Mouse (Mus musculus) cerebellum, postnatal 25 days (tissue): ENCODE data around the gene Gm9747.

Source experiments
- DNase-seq, 2 experiments: peaks; one replicate each; pipeline ENCODE4 v3.0.0; 2021; ENCODE audit warnings: mixed read lengths in 2 of 2

Gene Gm9747

GRCm38 (mm10) chr1:82257457-82257856 lies 24.5 kb downstream of the Gm9747 start:
- no peak for DNase-seq

DNA sequence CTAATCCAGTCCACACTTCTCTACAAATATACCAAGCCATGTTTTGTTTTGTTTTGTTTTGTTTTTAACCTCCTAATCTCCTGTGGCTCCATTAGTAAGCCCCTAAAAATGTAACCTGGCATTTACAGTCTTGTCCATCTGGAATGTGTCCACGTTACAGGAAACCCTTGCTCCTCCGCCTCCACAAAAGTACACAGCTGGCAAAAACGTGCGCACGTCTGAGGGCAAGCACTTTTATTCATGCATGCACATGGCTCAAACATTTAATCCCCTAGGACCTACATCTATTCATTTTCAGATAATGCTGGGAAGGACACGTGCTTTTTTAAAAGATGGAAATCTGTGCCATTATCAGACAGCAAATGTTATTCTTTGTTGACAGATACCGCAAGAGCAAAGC lies 25.4 kb downstream of the Gm9747 start:
- DNase-seq: no peak

- DNase-seq: no peak
These were observed 27.1 kb downstream of the Gm9747 start for GRCm38 (mm10) chr1:82260055-82260454.

DNA sequence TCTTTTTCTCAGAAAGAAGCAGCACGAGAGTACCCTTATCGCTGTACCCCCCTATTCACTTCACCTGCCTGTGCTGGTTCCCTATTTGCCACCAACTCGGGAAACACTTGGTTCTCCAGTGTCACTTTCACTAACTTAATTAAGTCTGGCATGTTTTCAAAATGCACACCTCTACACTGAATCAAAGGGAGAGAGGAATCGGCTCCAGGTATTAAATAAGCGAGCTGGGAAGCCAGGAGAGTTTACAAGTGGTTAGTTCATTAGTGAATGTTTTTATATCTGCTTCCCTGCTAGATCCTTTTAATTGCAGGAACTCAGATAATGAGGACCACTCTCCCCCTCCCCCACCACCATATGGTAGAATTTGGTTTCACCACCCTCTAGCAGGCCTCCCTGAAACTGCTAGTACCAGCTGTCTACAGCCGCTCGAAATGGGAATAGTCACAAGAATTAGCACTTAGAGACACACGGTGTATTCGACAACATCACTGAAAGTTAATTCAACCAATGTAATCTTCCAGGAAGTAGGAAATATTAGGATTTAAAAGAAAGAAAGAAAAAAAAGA lies 28.2 kb downstream of the Gm9747 start:
- peak; percentile 46 to 66 for DNase-seq

- no peak for DNase-seq
These were observed 28.7 kb downstream of the Gm9747 start for GRCm38 (mm10) chr1:82261638-82262037.

GRCm38 (mm10) chr1:82262331-82262730 lies 29.4 kb downstream of the Gm9747 start:
- peak; percentile 85 to 91 for DNase-seq

- no peak for DNase-seq
These were observed 34.6 kb downstream of the Gm9747 start for GRCm38 (mm10) chr1:82267547-82267946.

- DNase-seq: no peak
These were observed 39.3 kb downstream of the Gm9747 start for GRCm38 (mm10) chr1:82272231-82272630.

- no peak for DNase-seq
These were observed 40.6 kb downstream of the Gm9747 start for GRCm38 (mm10) chr1:82273529-82273928.

- no peak for DNase-seq
These were observed 41.4 kb downstream of the Gm9747 start for GRCm38 (mm10) chr1:82274361-82274760.

DNA sequence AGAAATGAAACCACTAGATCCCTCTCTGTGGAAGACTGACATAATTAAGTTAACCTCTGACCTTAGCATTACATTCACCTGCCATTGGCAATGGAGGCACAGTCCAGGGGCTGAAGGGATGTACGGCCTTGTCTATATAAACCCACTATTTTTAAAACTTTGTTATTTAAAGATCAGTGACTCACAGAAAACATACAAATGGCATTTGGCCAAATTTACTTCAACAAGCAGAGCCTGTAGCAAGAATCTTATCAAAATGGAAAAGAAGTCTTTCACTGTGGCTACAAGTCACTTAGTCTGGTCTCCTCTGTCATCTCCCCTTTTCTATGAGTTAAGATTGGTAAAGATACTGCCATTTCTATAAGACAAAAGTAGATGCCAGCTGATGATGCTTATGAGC lies 46.9 kb downstream of the Gm9747 start:
- DNase-seq: no peak

DNA sequence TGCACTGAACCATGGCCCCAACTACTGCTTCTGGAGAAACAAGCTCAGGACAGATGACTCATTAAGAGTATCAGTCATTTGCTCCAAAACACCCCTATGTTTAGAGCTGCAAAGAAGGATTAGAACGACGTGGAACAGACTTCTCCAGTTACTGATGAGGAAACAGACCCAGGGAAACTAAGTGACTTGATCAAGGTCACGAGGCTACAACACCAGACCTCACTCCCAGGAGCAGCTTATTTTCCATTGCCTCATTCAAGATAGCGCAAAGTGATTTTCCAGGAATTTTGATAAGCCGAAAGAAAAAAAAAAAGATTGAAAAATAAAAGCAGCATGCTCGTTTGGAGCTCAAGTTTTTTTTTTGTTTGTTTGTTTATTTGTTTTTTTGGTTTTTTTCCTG lies 48.9 kb downstream of the Gm9747 start:
- no peak for DNase-seq

- DNase-seq: peak; percentile 90 to 94
These were observed 50.2 kb downstream of the Gm9747 start for GRCm38 (mm10) chr1:82282992-82283611.

- DNase-seq: peak; percentile 29 to 52
These were observed 51.0 kb downstream of the Gm9747 start for GRCm38 (mm10) chr1:82283901-82284301.

DNA sequence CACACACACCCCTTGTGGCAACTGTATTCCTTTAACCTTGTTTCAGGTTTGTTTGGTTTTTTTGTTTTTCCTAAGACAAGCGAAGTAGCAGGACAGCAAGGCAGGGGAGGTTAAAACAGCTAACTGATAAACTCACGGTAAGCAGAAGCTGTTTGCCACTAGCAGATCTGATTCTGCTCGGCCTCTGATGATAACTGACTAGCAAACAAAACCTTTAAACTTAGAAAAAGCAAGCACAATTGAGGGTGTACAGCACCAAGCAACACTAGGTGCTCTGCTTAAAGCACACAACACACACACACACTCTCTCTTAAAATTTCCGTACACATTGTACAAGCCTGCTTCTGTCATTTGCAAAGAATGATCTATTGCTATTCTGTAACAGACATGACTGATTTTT lies 51.5 kb downstream of the Gm9747 start:
- peak in 1 of 2 experiments; percentile 20 for DNase-seq
